Mouse (Mus musculus): ENCODE measurements at regions not wholly inside any gene's neighbourhood (a gene's known extent, or its start where the extent isn't known, plus 50 kb on each side); places are given as distances from the start of the nearest gene placed in this dataset.
A peak's percentile ranks its signal among the peaks of the same experiment; 100 is the strongest.

DNA sequence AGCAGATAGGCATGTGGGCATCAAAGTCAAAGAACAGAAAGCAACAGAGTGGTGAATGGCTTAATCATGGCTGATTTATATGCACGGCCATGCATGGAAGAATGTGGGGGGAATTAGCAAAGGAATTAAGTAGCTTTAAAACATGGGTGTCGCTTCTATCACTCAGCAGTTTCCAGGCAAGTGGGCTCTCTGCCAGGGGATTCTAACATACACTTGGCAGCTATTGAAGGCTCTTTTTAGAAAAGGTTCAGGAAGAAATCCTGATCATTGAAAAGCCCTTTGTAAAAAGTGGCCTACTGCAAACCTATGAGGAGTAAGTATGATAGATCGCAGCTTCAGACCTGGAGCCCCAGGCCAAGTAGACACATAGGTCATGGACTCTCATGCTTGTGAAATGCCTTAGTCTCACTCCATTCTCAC lies 469.1 kb upstream of the Klf4 start:
- no peak overlapping the region for H3K4me3 ChIP-seq

DNA sequence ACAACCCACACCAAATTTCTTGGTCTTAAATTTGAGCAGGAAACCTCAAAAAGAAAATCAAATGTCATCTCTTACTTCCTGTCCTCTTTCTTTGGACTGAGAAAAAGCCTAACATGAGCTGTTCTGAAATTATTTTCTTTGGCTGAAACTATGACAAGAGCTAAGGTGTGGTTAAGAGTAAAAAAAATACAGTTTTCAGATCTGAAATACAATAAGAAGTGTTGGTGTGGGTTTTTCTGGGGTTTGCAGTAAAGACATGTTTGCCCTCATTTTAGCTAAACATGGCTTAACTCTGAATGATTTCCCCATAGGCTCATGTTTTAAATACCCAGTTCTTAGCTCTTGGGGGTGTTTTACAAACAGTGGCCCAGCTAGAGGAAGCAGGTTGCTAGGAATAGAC lies 451.8 kb upstream of the Klf4 start:
- no peaks in the 10 kb centered on the region for H3K27me3 ChIP-seq
- no peaks in the 10 kb centered on the region for H3K36me3 ChIP-seq
- no peaks in the 10 kb centered on the region for H3K4me1 ChIP-seq (replicated peaks)
- no peak overlapping the region for H3K9ac ChIP-seq
- H3K27ac ChIP-seq, result no peak overlapping the region
- no peak for ATAC-seq (ENCODE audit: low FRiP score)
- H3K4me2 ChIP-seq, result no peak overlapping the region
- H3K9me3 ChIP-seq, result no peaks in the 10 kb centered on the region
- H3K4me3 ChIP-seq, result no peak overlapping the region

More for the DNA sequence above, 469.1 kb upstream of the Klf4 start:
- Histone ChIP-seq H3K27ac (no peak overlapping the region), H3K4me1 (replicated peaks) (peaks cover 10% of the 10 kb centered on the region; the same call in 1 of the 2 replicates), H3K27me3 (no peaks in the 10 kb centered on the region), H3K4me2 (no peak overlapping the region), H3K36me3 (no peaks in the 10 kb centered on the region), H3K9me3 (no peaks in the 10 kb centered on the region), H3K9ac (no peak overlapping the region)
- 56% methylated on average over 3 of the region's 3 CpGs for WGBS
- ATAC-seq (ENCODE audit: low FRiP score), result peak; percentile 63; the same call in 1 of the 2 replicates

DNA sequence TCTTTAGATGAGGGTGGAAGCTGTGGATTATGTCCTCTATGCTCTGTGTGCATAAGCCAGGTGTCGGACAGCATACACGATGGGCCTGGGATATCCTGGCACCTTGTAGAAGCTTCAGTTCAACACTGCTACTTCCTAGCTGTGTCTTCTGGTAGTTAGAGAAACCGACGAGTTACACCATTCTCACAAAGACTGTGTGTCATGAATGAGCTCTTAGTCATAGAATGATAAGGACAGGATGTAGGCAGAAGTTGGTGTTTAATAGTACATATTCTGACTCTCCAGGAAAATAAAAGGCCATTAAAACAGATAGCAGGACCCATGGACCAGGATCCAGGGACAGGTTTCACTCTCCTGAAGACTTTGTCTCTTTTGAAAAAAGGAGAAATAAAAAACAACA lies 446.3 kb upstream of the Klf4 start:
- Histone ChIP-seq H3K4me1 (replicated peaks) (no peaks in the 10 kb centered on the region), H3K9me3 (no peaks in the 10 kb centered on the region), H3K27me3 (no peaks in the 10 kb centered on the region), H3K27ac (no peak overlapping the region), H3K4me3 (no peak overlapping the region), H3K36me3 (no peaks in the 10 kb centered on the region), H3K9ac (no peak overlapping the region), H3K4me2 (no peak overlapping the region)
- ATAC-seq (ENCODE audit: low FRiP score), result no peak
- WGBS, result 89% methylated on average over 4 of the region's 4 CpGs

DNA sequence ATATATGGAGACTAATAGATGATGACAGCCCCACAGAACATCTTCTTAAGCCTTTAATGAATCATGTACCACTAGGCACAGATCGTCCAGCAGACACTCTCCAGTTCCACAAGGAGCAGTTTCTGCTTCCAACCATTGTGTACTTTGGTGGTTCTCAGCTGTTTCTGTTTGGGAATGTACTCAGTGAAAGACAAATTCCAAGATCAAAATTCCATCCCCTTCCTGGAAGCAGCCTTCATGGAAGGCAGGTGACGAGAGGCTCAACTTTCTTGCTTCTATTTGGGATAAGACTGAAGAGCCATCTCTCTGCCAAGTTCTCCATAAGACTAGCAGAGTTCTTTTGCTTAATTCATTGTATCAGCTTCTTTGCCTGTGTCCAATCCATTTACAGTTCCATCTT lies 444.0 kb upstream of the Klf4 start:
- no peaks in the 10 kb centered on the region for H3K9me3 ChIP-seq
- H3K9ac ChIP-seq, result no peak overlapping the region
- no peak for ATAC-seq (ENCODE audit: low FRiP score)
- H3K4me1 ChIP-seq (replicated peaks), result no peaks in the 10 kb centered on the region
- whole genome bisulfite sequencing, result 88% methylated on average over 2 of the region's 2 CpGs
- H3K4me2 ChIP-seq, result no peak overlapping the region
- H3K27ac ChIP-seq, result no peak overlapping the region
- H3K36me3 ChIP-seq, result no peaks in the 10 kb centered on the region
- no peaks in the 10 kb centered on the region for H3K27me3 ChIP-seq
- H3K4me3 ChIP-seq, result no peak overlapping the region

GRCm38 (mm10) chr4:55973706-55974105 lies 441.4 kb upstream of the Klf4 start:
- no peaks in the 10 kb centered on the region for H3K4me1 ChIP-seq (replicated peaks)
- H3K27ac ChIP-seq, result no peak overlapping the region
- ATAC-seq (ENCODE audit: low FRiP score), result no peak
- no peak overlapping the region for H3K9ac ChIP-seq
- no peak overlapping the region for H3K4me2 ChIP-seq
- no peaks in the 10 kb centered on the region for H3K9me3 ChIP-seq
- H3K4me3 ChIP-seq, result no peak overlapping the region
- 85% methylated on average over 1 of the region's 1 CpGs for WGBS
- H3K27me3 ChIP-seq, result no peaks in the 10 kb centered on the region
- H3K36me3 ChIP-seq, result no peaks in the 10 kb centered on the region

DNA sequence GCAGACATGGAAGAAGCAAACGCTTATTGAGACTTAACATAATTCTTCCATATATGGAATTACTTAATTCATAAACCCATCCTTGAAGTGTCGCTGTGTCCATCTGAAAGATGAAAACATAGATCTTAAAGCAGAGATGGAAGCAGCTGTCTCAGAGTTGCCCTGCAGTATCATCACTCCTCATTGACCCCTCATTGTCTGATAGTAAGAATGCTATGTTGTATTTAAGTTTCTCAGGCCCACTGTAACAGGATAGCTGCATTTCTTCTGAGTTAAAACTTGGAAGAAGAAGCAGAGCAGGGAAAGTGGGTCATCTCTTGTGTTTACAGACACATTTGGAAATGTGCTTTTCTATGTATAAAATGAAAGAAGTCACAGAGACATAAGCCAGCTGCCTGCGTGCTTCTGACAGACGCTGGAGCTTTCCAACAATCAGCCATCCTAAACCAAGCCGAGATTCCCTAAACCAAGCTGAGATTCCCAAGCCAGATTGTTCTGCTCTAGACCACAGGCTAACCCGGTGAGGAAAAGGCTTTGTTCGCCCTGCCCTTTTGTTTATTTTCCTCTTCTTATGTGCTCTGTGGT lies 440.1 kb upstream of the Klf4 start:
- H3K9me3 ChIP-seq, result no peaks in the 10 kb centered on the region
- no peaks in the 10 kb centered on the region for H3K36me3 ChIP-seq
- 88% methylated on average over 7 of the region's 7 CpGs for WGBS
- no peak overlapping the region for H3K4me2 ChIP-seq
- H3K27me3 ChIP-seq, result no peaks in the 10 kb centered on the region
- no peak overlapping the region for H3K4me3 ChIP-seq
- H3K9ac ChIP-seq, result no peak overlapping the region
- H3K4me1 ChIP-seq (replicated peaks), result no peaks in the 10 kb centered on the region
- no peak for ATAC-seq (ENCODE audit: low FRiP score)
- H3K27ac ChIP-seq, result no peak overlapping the region

DNA sequence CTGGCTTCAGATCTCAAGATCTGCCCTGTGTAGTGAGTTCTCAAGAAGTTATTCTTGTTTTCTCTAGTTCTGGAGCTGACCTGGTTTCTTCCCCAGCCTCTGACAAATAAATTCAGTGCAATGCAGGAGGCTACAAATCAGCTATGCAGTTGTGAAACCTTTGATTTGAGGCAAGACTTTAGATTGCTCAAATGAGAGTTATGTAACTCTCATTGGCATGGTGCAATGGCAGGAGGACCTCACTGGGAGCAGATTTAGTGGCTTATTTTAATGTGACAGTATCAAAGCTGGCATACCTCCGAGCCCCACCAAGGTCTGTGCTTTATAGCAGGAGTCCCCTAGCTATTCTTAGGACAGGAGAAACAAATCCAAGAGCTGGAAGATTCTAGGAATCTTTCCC lies 427.8 kb upstream of the Klf4 start:
- no peak overlapping the region for H3K9ac ChIP-seq
- H3K4me2 ChIP-seq, result no peak overlapping the region
- no peaks in the 10 kb centered on the region for H3K9me3 ChIP-seq
- no peaks in the 10 kb centered on the region for H3K36me3 ChIP-seq
- no peaks in the 10 kb centered on the region for H3K27me3 ChIP-seq
- H3K4me3 ChIP-seq, result no peak overlapping the region
- no peak for ATAC-seq (ENCODE audit: low FRiP score)
- 74% methylated on average over 1 of the region's 1 CpGs for WGBS
- no peak overlapping the region for H3K27ac ChIP-seq
- H3K4me1 ChIP-seq (replicated peaks), result no peaks in the 10 kb centered on the region

DNA sequence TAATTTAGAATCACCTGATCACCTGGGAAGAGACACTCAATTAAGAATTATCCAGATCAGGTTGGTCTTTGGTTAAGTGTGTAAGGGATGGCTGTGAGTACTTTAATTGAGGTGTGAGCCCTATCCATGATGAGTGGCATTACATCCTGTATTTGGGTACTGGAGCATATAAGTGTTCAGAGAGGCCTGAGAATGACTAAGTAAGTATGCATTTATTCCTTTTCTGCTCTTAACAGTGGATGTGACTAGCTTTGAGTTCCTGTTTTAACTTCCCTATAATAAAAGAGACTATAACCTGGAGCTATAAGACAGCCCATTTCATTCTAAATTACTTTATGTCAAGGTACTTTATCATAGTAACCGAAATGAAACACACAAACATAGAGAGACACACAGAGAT lies 421.4 kb upstream of the Klf4 start:
- Histone ChIP-seq H3K4me3 (no peak overlapping the region), H3K27ac (no peak overlapping the region), H3K27me3 (no peaks in the 10 kb centered on the region), H3K9ac (no peak overlapping the region), H3K4me2 (no peak overlapping the region), H3K36me3 (no peaks in the 10 kb centered on the region), H3K4me1 (replicated peaks) (no peaks in the 10 kb centered on the region), H3K9me3 (no peaks in the 10 kb centered on the region)
- 93% methylated on average over 1 of the region's 1 CpGs for WGBS
- no peak for ATAC-seq (ENCODE audit: low FRiP score)

DNA sequence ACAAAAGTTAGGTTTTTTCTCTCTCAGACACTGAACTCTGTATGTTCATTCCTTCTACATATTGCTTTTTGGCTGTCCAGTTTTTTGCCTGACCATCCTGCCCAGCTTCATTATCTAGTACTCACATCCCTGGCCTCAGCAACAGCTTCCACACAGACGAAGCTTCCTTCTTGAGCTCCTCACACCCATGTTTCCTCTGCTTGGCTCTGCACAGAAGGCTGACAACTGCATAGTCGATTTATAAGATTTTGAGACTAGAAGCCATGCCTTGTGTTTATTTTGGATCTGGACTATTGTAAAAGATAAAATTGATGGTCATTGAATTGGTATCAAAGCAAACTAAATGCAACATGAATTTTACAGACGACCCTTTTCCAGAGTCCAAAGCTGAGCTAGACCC lies 420.0 kb upstream of the Klf4 start:
- no peaks in the 10 kb centered on the region for H3K4me1 ChIP-seq (replicated peaks)
- no peaks in the 10 kb centered on the region for H3K9me3 ChIP-seq
- no peak overlapping the region for H3K4me2 ChIP-seq
- H3K36me3 ChIP-seq, result no peaks in the 10 kb centered on the region
- H3K4me3 ChIP-seq, result no peak overlapping the region
- no peak for ATAC-seq (ENCODE audit: low FRiP score)
- H3K9ac ChIP-seq, result no peak overlapping the region
- no peaks in the 10 kb centered on the region for H3K27me3 ChIP-seq
- 88% methylated on average over 3 of the region's 3 CpGs for WGBS
- H3K27ac ChIP-seq, result no peak overlapping the region

DNA sequence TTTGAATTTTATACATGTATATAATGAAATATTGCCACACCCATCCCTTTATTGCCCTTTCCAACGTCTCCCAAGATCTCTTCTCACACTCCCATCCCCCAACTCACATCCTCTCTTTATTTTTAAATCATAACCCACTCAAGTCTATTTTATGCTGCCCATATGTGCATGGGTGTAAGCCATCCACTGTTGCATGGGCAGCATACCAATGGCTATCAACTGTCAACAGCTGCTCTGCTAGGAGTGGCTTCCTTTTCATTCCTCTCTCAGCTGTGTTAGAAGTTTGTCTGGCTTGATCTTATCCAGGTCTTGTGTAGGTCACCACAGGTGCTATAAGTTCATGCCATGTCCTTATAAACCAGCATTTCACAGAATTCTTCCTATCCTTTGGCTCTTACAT lies 409.2 kb upstream of the Klf4 start:
- Histone ChIP-seq H3K4me3 (no peak overlapping the region), H3K27ac (no peak overlapping the region), H3K36me3 (no peaks in the 10 kb centered on the region), H3K9ac (no peak overlapping the region), H3K9me3 (no peaks in the 10 kb centered on the region), H3K4me1 (replicated peaks) (no peaks in the 10 kb centered on the region), H3K4me2 (no peak overlapping the region), H3K27me3 (no peaks in the 10 kb centered on the region)
- no peak for ATAC-seq (ENCODE audit: low FRiP score)
- 71% methylated on average over 1 of the region's 1 CpGs for WGBS

DNA sequence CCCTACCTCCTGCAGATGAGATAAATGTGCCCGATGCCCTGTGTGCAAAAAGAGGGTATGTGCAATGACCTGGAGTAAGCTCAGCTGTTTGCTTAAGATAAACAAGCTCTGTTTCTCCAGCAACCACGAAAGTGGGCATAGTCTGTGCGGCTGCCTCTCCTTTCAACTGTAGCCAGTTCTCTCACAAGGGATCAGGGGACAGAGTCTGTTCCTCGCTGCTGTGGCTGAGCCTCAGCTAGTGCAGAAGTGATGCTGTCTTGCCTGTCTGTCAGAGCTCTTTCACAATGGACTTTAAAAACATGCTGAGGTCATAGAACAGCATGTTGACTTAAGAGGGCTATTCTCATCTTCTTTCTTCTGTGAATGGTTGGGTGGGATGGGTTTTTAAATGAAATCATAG lies 406.1 kb upstream of the Klf4 start:
- no peaks in the 10 kb centered on the region for H3K36me3 ChIP-seq
- WGBS, result 56% methylated on average over 4 of the region's 4 CpGs
- no peak overlapping the region for H3K27ac ChIP-seq
- ATAC-seq (ENCODE audit: low FRiP score), result no peak
- no peaks in the 10 kb centered on the region for H3K9me3 ChIP-seq
- H3K4me1 ChIP-seq (replicated peaks), result no peaks in the 10 kb centered on the region
- no peak overlapping the region for H3K9ac ChIP-seq
- H3K27me3 ChIP-seq, result no peaks in the 10 kb centered on the region
- H3K4me2 ChIP-seq, result no peak overlapping the region
- H3K4me3 ChIP-seq, result no peak overlapping the region

GRCm38 (mm10) chr4:55937833-55938232 lies 405.6 kb upstream of the Klf4 start:
- no peak overlapping the region for H3K9ac ChIP-seq
- ATAC-seq (ENCODE audit: low FRiP score), result no peak
- H3K4me3 ChIP-seq, result no peak overlapping the region
- no peaks in the 10 kb centered on the region for H3K36me3 ChIP-seq
- 82% methylated on average over 1 of the region's 1 CpGs for WGBS
- H3K27me3 ChIP-seq, result no peaks in the 10 kb centered on the region
- H3K4me2 ChIP-seq, result no peak overlapping the region
- H3K4me1 ChIP-seq (replicated peaks), result no peaks in the 10 kb centered on the region
- H3K27ac ChIP-seq, result no peak overlapping the region
- H3K9me3 ChIP-seq, result no peaks in the 10 kb centered on the region

DNA sequence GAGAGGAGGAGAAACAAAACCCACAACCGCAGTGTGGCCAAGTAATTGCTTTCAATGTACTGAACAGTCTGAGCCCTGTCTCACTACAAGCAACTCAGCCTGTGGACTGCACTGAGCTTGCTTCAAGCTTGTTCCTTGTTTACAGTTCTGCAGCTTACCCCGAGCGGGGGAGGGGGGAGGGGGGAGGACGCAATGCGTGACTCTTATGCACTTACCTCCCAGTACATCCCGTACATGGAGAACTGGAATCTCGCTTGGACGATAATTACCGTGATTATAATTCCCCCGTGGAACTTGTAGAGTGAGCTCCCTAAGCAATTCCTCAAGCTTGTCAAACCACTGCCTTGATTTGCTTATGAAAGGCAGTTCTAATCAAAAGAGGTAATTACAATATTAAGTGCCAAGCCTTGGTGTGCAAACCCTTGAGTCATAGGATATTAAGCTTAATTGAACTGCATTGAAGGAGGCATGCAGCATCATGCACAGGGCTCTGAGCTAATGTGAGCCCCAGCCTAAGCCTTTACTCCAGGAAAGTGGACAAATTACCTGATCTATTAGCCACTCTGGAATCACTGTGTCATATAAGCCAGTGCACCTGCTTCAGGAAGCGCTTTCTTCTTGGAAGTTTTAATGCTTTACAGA lies 397.0 kb upstream of the Klf4 start:
- H3K9ac ChIP-seq, result no peak overlapping the region
- H3K36me3 ChIP-seq, result no peaks in the 10 kb centered on the region
- peak; percentile 91 for ATAC-seq (ENCODE audit: low FRiP score)
- H3K4me3 ChIP-seq, result no peak overlapping the region
- peak overlapping the region; percentile 41 for H3K27ac ChIP-seq
- no peaks in the 10 kb centered on the region for H3K9me3 ChIP-seq
- peak overlapping the region; percentile 39 for H3K4me2 ChIP-seq
- WGBS, result 31% methylated on average over 11 of the region's 11 CpGs
- H3K27me3 ChIP-seq, result 0 out of 2 replicates have a peak, but pooled peaks cover 3% of the 10 kb centered on the region
- peaks cover 16% of the 10 kb centered on the region for H3K4me1 ChIP-seq (replicated peaks)

All from hindbrain, embryonic 13.5 days (tissue).